Mouse (Mus musculus) midbrain, embryonic 16.5 days (tissue): ENCODE results near the gene 4930564D02Rik. TPM values are rescaled to one million over a fixed set of nuclear protein-coding genes. Genes with fewer than 3 reads are reported as not detected.

Source experiments
- ATAC-seq: fragments of 200-750 bp; cut with Nextera tagmentation; 2 replicates; pipeline ENCODE4 v1.8.0; 2017; ENCODE audit warnings: moderate TSS enrichment
- H3K27ac ChIP-seq: fragments of 300-500 bp; sonication (generic); 2 replicates; pipeline ENCODE4 v1.5.1; 2014; ENCODE audit warnings: mild to moderate bottlenecking, low read length, mixed read lengths
- H3K27me3 ChIP-seq: fragments of 300-500 bp; sonication (generic); 2 replicates; pipeline ENCODE4 v1.6.1; 2014; ENCODE audit warnings: low read depth, low read length, mixed read lengths; ENCODE audit not compliant: control insufficient read depth, insufficient read depth
- H3K36me3 ChIP-seq: fragments of 300-500 bp; sonication (generic); 2 replicates; pipeline ENCODE4 v1.6.1; 2014; ENCODE audit warnings: mild to moderate bottlenecking, low read length, moderate library complexity, mixed read lengths; ENCODE audit not compliant: control insufficient read depth, insufficient read depth
- H3K4me1 ChIP-seq: fragments of 300-500 bp; sonication (generic); 2 replicates; pipeline ENCODE4 v1.6.1; 2014; ENCODE audit warnings: mild to moderate bottlenecking, low read length, mixed read lengths; ENCODE audit not compliant: control insufficient read depth, insufficient read depth
- H3K4me2 ChIP-seq: fragments of 300-500 bp; sonication (generic); 2 replicates; pipeline ENCODE4 v1.6.1; 2014; ENCODE audit warnings: mild to moderate bottlenecking, low read length, mixed read lengths
- H3K4me3 ChIP-seq: fragments of 300-500 bp; sonication (generic); 2 replicates; pipeline ENCODE4 v1.5.1; 2014; ENCODE audit warnings: low read depth, mild to moderate bottlenecking, low read length, moderate library complexity, mixed read lengths
- H3K9ac ChIP-seq: fragments of 300-500 bp; sonication (generic); 2 replicates; pipeline ENCODE4 v1.6.1; 2014; ENCODE audit warnings: low read depth, low read length, mixed read lengths
- H3K9me3 ChIP-seq: fragments of 300-500 bp; sonication (generic); replicated peaks from 2 replicates; pipeline ENCODE4 v1.6.1; 2014; ENCODE audit warnings: mild to moderate bottlenecking, low read length, mixed read lengths; ENCODE audit not compliant: control insufficient read depth, poor library complexity, severe bottlenecking
- WGBS: fragments of 180-500 bp; shearing (Covaris S2); extraction: QIAGEN DNeasy Blood & Tissue Kit; methylation state at CpG from one replicate; pipeline ENCODE4 v1.1.7; 2014; 5-methylcytosine and 5-hydroxymethylcytosine counted together
- polyA plus RNA-seq: library from polyadenylated mRNA; unstranded; fragments of >200 nt; fragmentation: Nextera tagmentation; extraction: Ambion mirVana; gene quantifications from 2 replicates; pipeline ENCODE4 v1.2.1, GENCODE M21; 2015

4930564D02Rik gene
- polyA plus RNA-seq, 1 experiment from 2014 or later = not detected

GRCm38 (mm10) chr3:105113859-105114258 lies 47.2 kb downstream of the 4930564D02Rik start:
- Histone ChIP-seq H3K4me2 (no peak overlapping the region), H3K9ac (no peak overlapping the region), H3K4me1 (no peaks in the 10 kb centered on the region), H3K27ac (no peak overlapping the region), H3K36me3 (no peaks in the 10 kb centered on the region), H3K9me3 (no peaks in the 10 kb centered on the region), H3K4me3 (no peak overlapping the region), H3K27me3 (no peaks in the 10 kb centered on the region)
- WGBS = 87% methylated on average over 4 of the region's 4 CpGs
- 0 out of 2 replicates have a peak, but pooled peaks have one; percentile 11 for ATAC-seq

- Histone ChIP-seq H3K9me3 (no peaks in the 10 kb centered on the region), H3K4me1 (no peaks in the 10 kb centered on the region), H3K4me2 (no peak overlapping the region), H3K36me3 (no peaks in the 10 kb centered on the region), H3K4me3 (no peak overlapping the region), H3K27ac (no peak overlapping the region), H3K9ac (no peak overlapping the region), H3K27me3 (no peaks in the 10 kb centered on the region)
- peak; percentile 84; the same call in 1 of the 2 replicates for ATAC-seq
- 21% methylated on average over 2 of the region's 2 CpGs for WGBS
Observed at GRCm38 (mm10) chr3:105114269-105114668, 47.6 kb downstream of the 4930564D02Rik start.

- no peak overlapping the region for H3K27ac ChIP-seq
- no peak overlapping the region for H3K4me3 ChIP-seq
- no peaks in the 10 kb centered on the region for H3K27me3 ChIP-seq
- H3K9ac ChIP-seq = no peak overlapping the region
- H3K9me3 ChIP-seq = no peaks in the 10 kb centered on the region
- H3K36me3 ChIP-seq = no peaks in the 10 kb centered on the region
- no peak overlapping the region for H3K4me2 ChIP-seq
- no peak for ATAC-seq
- 81% methylated on average over 4 of the region's 4 CpGs for WGBS
- no peaks in the 10 kb centered on the region for H3K4me1 ChIP-seq
Observed at GRCm38 (mm10) chr3:105116596-105116995, 50.0 kb downstream of the 4930564D02Rik start.

- Histone ChIP-seq H3K9me3 (no peaks in the 10 kb centered on the region), H3K4me3 (no peak overlapping the region), H3K4me1 (no peaks in the 10 kb centered on the region; the same call in 1 of the 2 replicates), H3K27me3 (no peaks in the 10 kb centered on the region), H3K36me3 (no peaks in the 10 kb centered on the region), H3K27ac (no peak overlapping the region), H3K4me2 (no peak overlapping the region), H3K9ac (no peak overlapping the region)
- 79% methylated on average over 3 of the region's 3 CpGs for WGBS
- no peak for ATAC-seq
Observed at GRCm38 (mm10) chr3:105123776-105124175, 57.1 kb downstream of the 4930564D02Rik start.

GRCm38 (mm10) chr3:105127881-105128280 lies 61.2 kb downstream of the 4930564D02Rik start:
- Histone ChIP-seq H3K9me3 (no peaks in the 10 kb centered on the region), H3K27me3 (no peaks in the 10 kb centered on the region), H3K4me1 (no peaks in the 10 kb centered on the region; the same call in 1 of the 2 replicates), H3K9ac (no peak overlapping the region), H3K36me3 (no peaks in the 10 kb centered on the region), H3K4me2 (no peak overlapping the region), H3K27ac (no peak overlapping the region), H3K4me3 (no peak overlapping the region)
- peak; percentile 45; the same call in 1 of the 2 replicates for ATAC-seq
- WGBS = 50% methylated on average over 7 of the region's 7 CpGs

Other genes with a start within 250 kb of the 4930564D02Rik start
- 7.8 and 8.3 TPM in 2 replicates for gene Mov10, start 248.3 kb upstream of the 4930564D02Rik start, polyA plus RNA-seq
- 37.6 and 38.3 TPM in 2 replicates for gene St7l, start 202.8 kb upstream of the 4930564D02Rik start, polyA plus RNA-seq
- gene Capza1, start 202.3 kb upstream of the 4930564D02Rik start, polyA plus RNA-seq = 149 and 162 TPM in 2 replicates
- gene Wnt2b, start 104.9 kb upstream of the 4930564D02Rik start, polyA plus RNA-seq = 0.83 and 0.89 TPM in 2 replicates
- gene Cttnbp2nl, start 13.7 kb upstream of the 4930564D02Rik start, polyA plus RNA-seq = 57.9 and 58.5 TPM in 2 replicates